Mouse (Mus musculus): Measurements from ENCODE around the gene St6galnac3.

St6galnac3 gene

GRCm38 (mm10) chr3:153689793-153690291 is 35.1 kb downstream of the St6galnac3 start:
- DNase-seq, result no peak

GRCm38 (mm10) chr3:153687896-153688295 is 37.1 kb downstream of the St6galnac3 start:
- DNase-seq, result no peak

GRCm38 (mm10) chr3:153684909-153685308 is 40.1 kb downstream of the St6galnac3 start:
- no peak for DNase-seq

- DNase-seq, result peak; percentile 37
Measured at GRCm38 (mm10) chr3:153682303-153682702, 42.7 kb downstream of the St6galnac3 start.

GRCm38 (mm10) chr3:153681720-153682119 is 43.3 kb downstream of the St6galnac3 start:
- DNase-seq, result no peak

GRCm38 (mm10) chr3:153675832-153676231 is 49.1 kb downstream of the St6galnac3 start:
- DNase-seq, result no peak

GRCm38 (mm10) chr3:153675073-153675472 is 49.9 kb downstream of the St6galnac3 start:
- DNase-seq, result no peak

- no peak for DNase-seq
Measured at GRCm38 (mm10) chr3:153674359-153674758, 50.6 kb downstream of the St6galnac3 start.

- no peak for DNase-seq
Measured at GRCm38 (mm10) chr3:153673451-153673850, 51.5 kb downstream of the St6galnac3 start.

GRCm38 (mm10) chr3:153670953-153671674 is 53.9 kb downstream of the St6galnac3 start:
- no peak for DNase-seq

- DNase-seq, result no peak
Measured at GRCm38 (mm10) chr3:153669737-153670435, 55.1 kb downstream of the St6galnac3 start.

- no peak for DNase-seq
Measured at GRCm38 (mm10) chr3:153669329-153669728, 55.6 kb downstream of the St6galnac3 start.

GRCm38 (mm10) chr3:153668447-153669290 is 56.3 kb downstream of the St6galnac3 start:
- DNase-seq, result no peak

- DNase-seq, result no peak
Measured at GRCm38 (mm10) chr3:153664696-153665095, 60.3 kb downstream of the St6galnac3 start.

GRCm38 (mm10) chr3:153663841-153664427 is 61.0 kb downstream of the St6galnac3 start:
- no peak for DNase-seq

- DNase-seq, result no peak
Measured at GRCm38 (mm10) chr3:153662796-153663195, 62.2 kb downstream of the St6galnac3 start.

- DNase-seq, result peak; percentile 88
Measured at GRCm38 (mm10) chr3:153661927-153662326, 63.0 kb downstream of the St6galnac3 start.

- DNase-seq, result no peak
Measured at GRCm38 (mm10) chr3:153659575-153660168, 65.3 kb downstream of the St6galnac3 start.

GRCm38 (mm10) chr3:153658051-153658777 is 66.8 kb downstream of the St6galnac3 start:
- peak; percentile 39 for DNase-seq

GRCm38 (mm10) chr3:153655071-153655470 is 69.9 kb downstream of the St6galnac3 start:
- peak; percentile 48 for DNase-seq

- no peak for DNase-seq
Measured at GRCm38 (mm10) chr3:153652850-153653249, 72.1 kb downstream of the St6galnac3 start.

GRCm38 (mm10) chr3:153648713-153649112 is 76.3 kb downstream of the St6galnac3 start:
- DNase-seq, result no peak

Measured in cerebellum, adult 11 months (tissue).